Mouse (Mus musculus) brain, embryonic 14.5 days (tissue): ENCODE measurements at regions not wholly inside any gene's neighbourhood (a gene's known extent, or its start where the extent isn't known, plus 50 kb on each side); places are given as distances from the start of the nearest gene placed in this dataset.

Source experiments
- CTCF ChIP-seq: fragments of 200-500 bp; IDR thresholded peaks from 2 replicates; pipeline ENCODE4 v1.5.1; 2012; ENCODE audit warnings: inconsistent platforms, mild to moderate bottlenecking, moderate library complexity, borderline replicate concordance; ENCODE audit not compliant: insufficient read depth, insufficient read length; ENCODE audit errors: extremely low read depth
- POLR2A ChIP-seq: fragments of 200-500 bp; IDR thresholded peaks from 2 replicates; pipeline ENCODE4 v1.6.1; 2012; ENCODE audit warnings: mild to moderate bottlenecking, inconsistent platforms, borderline replicate concordance; ENCODE audit not compliant: poor library complexity, insufficient read depth, insufficient read length, severe bottlenecking; ENCODE audit errors: extremely low read depth

DNA sequence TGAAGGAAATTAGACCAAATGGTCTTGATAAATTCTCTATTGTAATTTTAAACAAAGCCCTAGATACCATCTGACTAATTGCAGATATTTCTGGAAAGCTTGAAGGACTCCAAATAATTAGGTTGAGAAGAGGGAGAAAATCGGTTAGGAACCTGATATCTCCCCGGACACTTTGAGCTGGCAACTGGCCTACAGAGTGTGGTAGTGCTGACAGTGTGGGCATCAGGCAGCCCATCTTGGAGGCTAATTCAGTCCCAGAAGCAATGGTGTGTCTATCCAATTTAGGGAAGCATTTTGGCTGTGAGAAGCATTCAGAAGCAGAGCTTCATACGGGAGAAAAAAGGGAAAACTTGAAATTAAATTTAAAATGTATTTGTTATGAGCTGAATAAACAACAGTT is 369.5 kb downstream of the Zpld1 start:
- TF ChIP-seq CTCF (no peak), POLR2A (no peak)
